Mouse (Mus musculus) heart, embryonic 16.5 days (tissue): ENCODE data around the gene Ctsf. TPM values are rescaled to one million over a fixed set of nuclear protein-coding genes. Genes with fewer than 3 reads are reported as not detected.
"Not testable (repeated sequence)": the region's sequence is repeated elsewhere in the genome, so short reads cannot be mapped to it uniquely, and the experiment has no call there.

ENCODE experiments used
- ATAC-seq: fragments of 200-750 bp; cut with Nextera tagmentation; replicated peaks from 2 replicates; pipeline ENCODE4 v1.8.0; 2017; ENCODE audit warnings: moderate number of reproducible peaks; ENCODE audit not compliant: insufficient read depth, low FRiP score; ENCODE audit errors: extremely low read depth
- H3K27ac ChIP-seq: fragments of 300-500 bp; sonication (generic); 2 replicates; pipeline ENCODE4 v1.5.1; 2014; ENCODE audit warnings: mild to moderate bottlenecking, low read length, control low read depth, moderate library complexity
- H3K27me3 ChIP-seq: fragments of 300-500 bp; sonication (generic); 2 replicates; pipeline ENCODE4 v1.6.1; 2014; ENCODE audit warnings: low read length, mixed read lengths; ENCODE audit not compliant: control insufficient read depth, insufficient read depth
- H3K36me3 ChIP-seq: fragments of 300-500 bp; sonication (generic); 2 replicates; pipeline ENCODE4 v1.6.1; 2014; ENCODE audit not compliant: control insufficient read depth, insufficient read depth
- H3K4me1 ChIP-seq: fragments of 300-500 bp; sonication (generic); 2 replicates; pipeline ENCODE4 v1.6.1; 2014; ENCODE audit warnings: low read length, mixed read lengths; ENCODE audit not compliant: control insufficient read depth, insufficient read depth
- H3K4me2 ChIP-seq: fragments of 300-500 bp; sonication (generic); 2 replicates; pipeline ENCODE4 v1.6.1; 2014; ENCODE audit warnings: low read depth, mild to moderate bottlenecking, control low read depth, low read length
- H3K4me3 ChIP-seq: fragments of 300-500 bp; sonication (generic); 2 replicates; pipeline ENCODE4 v1.5.1; 2014; ENCODE audit warnings: mild to moderate bottlenecking, control low read depth, low read length
- H3K9ac ChIP-seq: fragments of 300-500 bp; sonication (generic); 2 replicates; pipeline ENCODE4 v1.6.1; 2014; ENCODE audit warnings: low read length, control low read depth
- H3K9me3 ChIP-seq: fragments of 300-500 bp; sonication (generic); replicated peaks from 2 replicates; pipeline ENCODE4 v1.6.1; 2016; ENCODE audit warnings: low read length; ENCODE audit not compliant: control insufficient read depth
- WGBS: fragments of 180-500 bp; shearing (Covaris S2); extraction: QIAGEN DNeasy Blood & Tissue Kit; methylation state at CpG from one replicate; pipeline ENCODE4 v1.1.7; 2014; 5-methylcytosine and 5-hydroxymethylcytosine counted together
- polyA plus RNA-seq: library from polyadenylated mRNA; unstranded; fragments of >200 nt; fragmentation: Nextera tagmentation; extraction: Ambion mirVana; gene quantifications from 2 replicates; pipeline ENCODE4 v1.2.1, GENCODE M21; 2015

The Ctsf gene
- polyA plus RNA-seq: 35.0 and 42.0 TPM in 2 replicates

DNA sequence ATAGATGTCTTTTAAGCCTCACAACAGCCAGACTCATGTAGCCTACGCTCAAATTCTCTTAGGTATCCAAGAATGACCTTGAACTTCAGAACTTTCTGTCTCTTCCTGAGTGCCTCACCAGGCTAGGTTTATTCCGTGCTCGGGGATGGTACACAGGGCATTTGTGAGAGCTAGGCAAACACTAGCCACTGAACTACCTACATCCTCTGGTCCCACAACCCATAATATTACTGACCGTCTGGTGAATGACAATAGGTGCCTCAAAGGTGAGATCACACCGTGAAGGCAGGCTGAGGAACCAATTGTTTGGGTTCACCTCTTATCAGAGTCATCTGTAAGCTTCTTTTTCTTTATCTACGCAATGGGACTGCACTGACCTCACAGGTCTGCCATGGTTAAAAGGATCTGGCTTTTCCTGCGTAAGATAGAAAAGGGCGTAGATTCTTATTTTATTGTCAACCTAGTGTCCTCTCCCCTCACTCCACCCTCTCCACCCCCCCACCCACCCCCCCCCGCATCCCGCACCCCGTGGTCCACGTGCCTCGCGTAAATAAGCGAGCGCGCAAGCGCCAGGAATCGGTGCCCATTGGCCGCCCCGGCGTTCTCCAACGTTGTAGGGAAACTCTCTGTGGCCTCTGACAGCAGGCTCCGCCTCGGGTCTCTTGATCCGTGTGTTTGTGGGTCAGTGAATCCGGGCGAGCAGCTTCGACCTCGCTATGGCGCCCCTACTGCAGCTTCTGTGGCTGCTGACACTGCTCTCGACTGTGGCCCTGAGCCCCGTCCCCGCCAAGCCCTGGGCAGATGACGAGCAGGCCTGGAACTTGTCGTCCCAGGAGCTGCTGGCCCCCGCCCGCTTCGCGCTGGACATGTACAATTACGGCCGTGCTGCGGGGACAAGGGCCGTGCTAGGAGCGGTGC, at the start of gene Ctsf:
Gene Ctsf (plus strand): TSS at position 579 of the 918 bp plus-strand sequence.
- Histone ChIP-seq H3K36me3 (no peaks in the 10 kb centered on the region), H3K27me3 (0 out of 2 replicates have a peak, but pooled peaks cover 4% of the 10 kb centered on the region), H3K4me1 (peaks cover 7% of the 10 kb centered on the region), H3K4me2 (peak within 1 kb of the TSS; percentile 99), H3K9ac (peak within 1 kb of the TSS; percentile 83), H3K9me3 (no peaks in the 10 kb centered on the region), H3K4me3 (peak within 1 kb of the TSS; percentile 74), H3K27ac (peak within 1 kb of the TSS; percentile 53)
- WGBS: 4% methylated on average over 45 of the region's 45 CpGs
- peak; percentile 88 for ATAC-seq

DNA sequence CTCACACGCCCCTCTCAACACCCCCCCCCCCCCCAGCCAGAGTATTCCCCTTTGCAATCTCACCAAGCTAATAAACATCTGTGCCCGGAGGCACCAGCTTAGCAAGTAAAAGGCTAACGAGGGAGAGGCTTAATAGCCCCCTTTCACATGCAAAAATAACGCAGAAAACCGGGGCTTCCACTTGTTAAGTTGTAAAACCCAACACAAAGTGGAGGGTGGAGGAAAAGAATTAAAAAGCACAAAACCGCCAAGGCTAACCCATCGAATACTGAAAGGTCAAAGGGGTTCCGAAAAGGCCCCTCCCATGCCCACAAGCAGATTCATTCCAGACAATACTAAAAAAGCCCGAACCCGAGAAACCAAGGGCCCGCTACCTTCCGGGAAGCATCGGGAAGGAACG, 44.6 kb upstream of the Ctsf start:
- Histone ChIP-seq H3K9ac (peak overlapping the region; percentile 92), H3K4me1 (peaks cover 21% of the 10 kb centered on the region), H3K4me2 (peak overlapping the region; percentile 95), H3K9me3 (no peaks in the 10 kb centered on the region), H3K4me3 (peak overlapping the region; percentile 95), H3K36me3 (no peaks in the 10 kb centered on the region), H3K27me3 (no peaks in the 10 kb centered on the region), H3K27ac (peak overlapping the region; percentile 98)
- WGBS: under 1% methylated on average over 14 of the region's 14 CpGs
- ATAC-seq: no peak

DNA sequence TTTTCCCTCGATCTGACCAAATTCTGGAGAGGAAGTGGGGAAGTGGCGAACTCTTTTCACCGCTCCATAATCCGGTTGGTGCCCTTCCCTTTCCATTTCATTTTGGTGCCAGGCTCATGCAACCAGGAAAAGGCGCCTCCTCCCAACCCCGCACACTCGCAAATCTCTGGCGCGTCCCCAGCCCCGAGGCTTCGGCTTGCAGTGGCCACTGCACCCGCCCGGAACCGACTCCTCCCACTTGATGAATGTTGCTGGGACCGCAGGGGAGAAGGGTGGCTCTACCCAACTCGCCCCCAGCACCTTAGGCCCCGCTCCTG, 44.2 kb upstream of the Ctsf start:
- WGBS: 1% methylated on average over 17 of the region's 17 CpGs
- Histone ChIP-seq H3K27ac (peak overlapping the region; percentile 98), H3K4me3 (peak overlapping the region; percentile 95), H3K4me1 (peaks cover 21% of the 10 kb centered on the region), H3K36me3 (no peaks in the 10 kb centered on the region), H3K4me2 (peak overlapping the region; percentile 95), H3K27me3 (no peaks in the 10 kb centered on the region), H3K9ac (peak overlapping the region; percentile 92), H3K9me3 (0 out of 2 replicates have a peak, but pooled peaks cover 3% of the 10 kb centered on the region)
- ATAC-seq: no peak

DNA sequence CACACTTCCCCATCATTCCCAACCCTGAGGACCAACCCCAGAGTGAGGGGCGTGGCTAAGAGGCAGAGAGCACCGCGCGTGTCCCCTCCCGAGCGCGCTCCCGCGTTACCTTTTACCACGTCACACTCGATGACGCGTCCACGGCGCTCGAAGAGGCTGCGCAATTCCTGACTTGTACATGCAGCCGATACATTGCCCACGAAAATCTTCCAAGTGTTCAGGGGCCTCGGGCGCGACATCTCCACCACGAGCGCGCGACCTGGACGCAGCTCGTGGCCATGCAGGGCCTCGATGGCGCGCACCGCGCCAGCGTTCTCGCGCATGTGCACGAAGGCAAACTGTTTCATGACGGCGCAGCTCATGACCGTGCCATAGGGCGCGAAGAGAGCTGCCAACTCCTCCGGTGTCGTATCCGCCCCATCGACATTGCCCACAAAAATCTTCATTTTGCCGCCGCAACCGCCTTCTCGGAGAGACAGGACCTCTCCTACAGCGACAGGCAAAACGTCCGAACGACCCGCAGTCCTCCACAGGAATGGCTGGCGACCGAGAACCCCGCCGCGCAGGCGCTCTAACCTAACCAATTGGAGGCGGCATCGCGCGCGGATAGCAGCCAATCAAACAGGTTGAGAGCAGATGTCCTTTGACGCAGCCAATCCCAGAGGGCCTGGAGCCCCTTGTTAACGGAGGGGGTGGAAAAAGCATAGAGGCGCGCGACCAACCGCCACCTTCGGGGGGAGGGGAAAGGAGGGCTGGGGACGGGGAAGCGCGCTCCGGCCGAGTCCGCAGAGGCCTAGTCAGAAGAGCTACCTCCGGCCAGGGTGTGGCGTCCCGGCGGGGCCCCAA, 43.6 kb upstream of the Ctsf start, which contains the start of the genes Gm21992 and Rbm14:
Gene Gm21992 (minus strand): TSS at position 550 of the 846 bp plus-strand sequence.
Gene Rbm14 (minus strand): TSS at position 572 of the 846 bp plus-strand sequence.
- ATAC-seq: peak; percentile 99
- H3K9me3 ChIP-seq: 0 out of 2 replicates have a peak, but pooled peaks cover 4% of the 10 kb centered on the region
- H3K27ac ChIP-seq: peak within 1 kb of the TSS; percentile 98
- H3K4me1 ChIP-seq: peaks cover 21% of the 10 kb centered on the region
- H3K27me3 ChIP-seq: no peaks in the 10 kb centered on the region
- WGBS: under 1% methylated on average over 83 of the region's 83 CpGs
- peak within 1 kb of the TSS; percentile 97 for H3K9ac ChIP-seq
- H3K4me2 ChIP-seq: peak within 1 kb of the TSS; percentile 95
- no peaks in the 10 kb centered on the region for H3K36me3 ChIP-seq
- H3K4me3 ChIP-seq: peak within 1 kb of the TSS; percentile 95

DNA sequence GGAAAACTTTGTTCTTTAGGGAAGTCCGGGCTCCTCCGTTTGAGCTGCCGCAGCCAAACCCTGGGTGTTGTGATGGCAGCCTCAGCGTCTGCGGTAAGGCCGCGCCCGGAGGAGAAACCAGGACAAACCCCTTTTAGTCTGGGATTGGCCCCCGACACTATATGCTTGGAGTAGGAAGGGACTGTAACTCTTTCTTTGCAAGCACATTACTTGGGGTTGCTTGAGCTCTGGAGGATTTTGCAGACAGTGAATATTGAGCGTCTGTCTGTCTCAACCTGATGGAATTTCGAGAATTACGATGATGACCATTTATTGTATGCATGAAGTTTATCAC, 43.1 kb upstream of the Ctsf start:
- H3K4me1 ChIP-seq: peaks cover 21% of the 10 kb centered on the region
- peak overlapping the region; percentile 97 for H3K9ac ChIP-seq
- ATAC-seq: peak; percentile 20; the same call in 1 of the 2 replicates
- H3K4me2 ChIP-seq: peak overlapping the region; percentile 75
- H3K9me3 ChIP-seq: 0 out of 2 replicates have a peak, but pooled peaks cover 4% of the 10 kb centered on the region
- H3K4me3 ChIP-seq: peak overlapping the region; percentile 95
- H3K36me3 ChIP-seq: no peaks in the 10 kb centered on the region
- peak overlapping the region; percentile 97 for H3K27ac ChIP-seq
- WGBS: 2% methylated on average over 12 of the region's 12 CpGs
- H3K27me3 ChIP-seq: no peaks in the 10 kb centered on the region

DNA sequence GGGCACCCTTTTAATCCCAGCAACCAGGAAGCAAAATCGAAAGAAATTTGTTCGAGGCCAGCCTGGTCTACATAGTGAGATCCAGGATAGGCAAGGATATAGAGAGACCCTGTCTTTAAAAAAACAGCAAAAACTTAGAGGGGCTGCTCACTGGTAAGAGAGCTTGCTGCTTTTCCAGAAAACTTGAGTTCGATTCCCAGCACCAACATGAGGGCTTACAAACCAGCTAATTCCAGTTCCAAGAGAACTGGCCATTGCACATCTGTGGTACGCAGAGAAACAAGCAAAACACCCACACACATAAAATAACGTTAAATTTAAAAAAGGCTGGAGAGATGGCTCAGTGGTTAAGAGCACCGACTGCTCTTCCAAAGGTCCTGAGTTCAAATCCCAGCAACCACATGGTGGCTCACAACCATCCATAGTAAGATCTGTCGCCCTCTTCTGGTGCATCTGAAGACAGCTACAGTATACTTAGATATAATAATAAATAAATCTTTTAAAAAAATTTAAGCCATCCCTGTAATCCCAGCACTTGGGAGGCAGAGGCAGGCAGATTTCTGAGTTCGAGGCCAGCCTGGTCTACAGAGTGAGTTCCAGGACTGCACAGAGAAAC, 42.5 kb upstream of the Ctsf start:
- H3K36me3 ChIP-seq, H3K9me3 ChIP-seq, ATAC-seq, H3K27me3 ChIP-seq: not testable (repeated sequence)
- Histone ChIP-seq H3K27ac (peak overlapping the region; percentile 97), H3K4me3 (peak overlapping the region; percentile 95), H3K4me2 (peak overlapping the region; percentile 75), H3K9ac (peak overlapping the region; percentile 97), H3K4me1 (peaks cover 21% of the 10 kb centered on the region)
- WGBS: 74% methylated on average over 8 of the region's 8 CpGs

DNA sequence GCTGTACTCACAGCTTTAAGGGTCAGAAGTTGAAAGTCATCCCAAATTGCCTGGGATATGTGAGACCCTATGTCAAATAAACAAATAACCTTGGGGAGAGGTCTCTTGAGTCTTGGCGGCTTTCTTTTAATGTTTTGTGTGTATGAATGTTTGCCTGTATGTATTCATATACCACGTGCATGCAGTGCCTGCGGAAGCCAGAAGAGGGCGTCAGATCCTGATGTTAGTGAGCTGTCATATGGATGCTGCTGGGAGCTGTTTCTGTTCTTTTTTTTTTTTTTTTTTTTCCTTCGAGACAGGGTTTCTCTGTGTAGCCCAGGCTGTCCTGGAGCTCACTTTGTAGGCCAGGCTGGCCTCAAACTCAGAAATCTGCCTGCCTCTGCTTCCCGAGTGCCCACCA, 41.9 kb upstream of the Ctsf start:
- Histone ChIP-seq H3K36me3 (no peaks in the 10 kb centered on the region), H3K4me1 (peaks cover 21% of the 10 kb centered on the region), H3K4me3 (no peak overlapping the region), H3K27me3 (no peaks in the 10 kb centered on the region), H3K9me3 (0 out of 2 replicates have a peak, but pooled peaks cover 4% of the 10 kb centered on the region), H3K9ac (no peak overlapping the region), H3K4me2 (no peak overlapping the region), H3K27ac (no peak overlapping the region)
- no peak for ATAC-seq
- WGBS: 79% methylated on average over 6 of the region's 6 CpGs

DNA sequence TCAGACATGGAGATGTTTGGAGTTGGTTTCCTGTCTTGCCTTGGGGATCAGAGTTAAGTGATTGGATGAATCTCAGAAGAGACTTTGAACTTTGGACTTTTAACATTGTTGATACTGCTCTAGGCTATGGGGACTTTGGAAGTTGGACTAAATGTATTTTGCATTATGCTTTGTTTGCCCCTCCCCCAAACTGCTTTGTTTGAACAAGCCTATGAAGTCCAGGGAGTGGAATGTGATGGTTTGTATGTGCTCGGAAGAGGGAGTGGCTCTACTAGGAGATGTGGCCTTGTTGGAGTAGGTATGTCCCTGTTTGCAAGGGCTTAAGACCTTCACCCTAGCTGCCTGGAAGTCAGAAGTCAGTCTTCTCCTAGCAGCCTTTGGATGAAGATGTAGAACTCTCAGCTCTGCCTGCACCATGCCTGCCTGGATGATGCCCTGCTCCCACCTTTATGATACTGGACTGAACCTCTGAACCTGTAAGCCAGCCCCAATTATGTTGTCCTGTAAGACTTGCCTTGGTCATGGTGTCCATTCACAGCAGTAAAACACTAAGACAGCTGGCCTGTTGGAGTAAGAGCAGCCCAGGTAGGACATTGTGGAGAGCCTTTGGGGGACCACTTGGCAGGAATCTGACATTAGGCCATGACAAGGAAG, 37.6 kb upstream of the Ctsf start:
- Histone ChIP-seq H3K4me1 (peaks cover 1% of the 10 kb centered on the region), H3K27me3 (no peaks in the 10 kb centered on the region), H3K4me2 (no peak overlapping the region), H3K9me3 (0 out of 2 replicates have a peak, but pooled peaks cover 4% of the 10 kb centered on the region), H3K9ac (no peak overlapping the region), H3K27ac (no peak overlapping the region), H3K36me3 (no peaks in the 10 kb centered on the region), H3K4me3 (no peak overlapping the region)
- no peak for ATAC-seq
- WGBS: 47% methylated on average over 1 of the region's 1 CpGs
